Mouse (Mus musculus) neural tube, embryonic 14.5 days (tissue): ENCODE data around the gene Abca13. TPM values are rescaled to one million over a fixed set of nuclear protein-coding genes. Genes with fewer than 3 reads are reported as not detected.
"Not testable (repeated sequence)": the region's sequence is repeated elsewhere in the genome, so short reads cannot be mapped to it uniquely, and the experiment has no call there.

Source experiments
- ATAC-seq: fragments of 200-750 bp; cut with Nextera tagmentation; 2 replicates; pipeline ENCODE4 v1.8.0; 2017; ENCODE audit warnings: low read depth, mild to moderate bottlenecking, moderate TSS enrichment, moderate library complexity
- H3K27ac ChIP-seq: fragments of 300-500 bp; sonication (generic); 2 replicates; pipeline ENCODE4 v1.5.1; 2014; ENCODE audit warnings: low read depth, mild to moderate bottlenecking, control low read depth, low read length, moderate library complexity, mixed read lengths
- H3K27me3 ChIP-seq: fragments of 300-500 bp; sonication (generic); 2 replicates; pipeline ENCODE4 v1.6.1; 2014; ENCODE audit warnings: low read length; ENCODE audit not compliant: control insufficient read depth, insufficient read depth
- H3K36me3 ChIP-seq: fragments of 300-500 bp; sonication (generic); 2 replicates; pipeline ENCODE4 v1.6.1; 2014; ENCODE audit warnings: low read length, mixed read lengths; ENCODE audit not compliant: control insufficient read depth, insufficient read depth
- H3K4me1 ChIP-seq: fragments of 300-500 bp; sonication (generic); 2 replicates; pipeline ENCODE4 v1.6.1; 2014; ENCODE audit warnings: low read length; ENCODE audit not compliant: control insufficient read depth, insufficient read depth
- H3K4me2 ChIP-seq: fragments of 300-500 bp; sonication (generic); 2 replicates; pipeline ENCODE4 v1.6.1; 2014; ENCODE audit warnings: mild to moderate bottlenecking, low read depth, low read length, control low read depth
- H3K4me3 ChIP-seq: fragments of 300-500 bp; sonication (generic); 2 replicates; pipeline ENCODE4 v1.5.1; 2014; ENCODE audit warnings: low read depth, low read length, control low read depth, mixed read lengths
- H3K9ac ChIP-seq: fragments of 300-500 bp; sonication (generic); replicated peaks from 2 replicates; pipeline ENCODE4 v1.6.1; 2014; ENCODE audit warnings: low read depth, mild to moderate bottlenecking, control low read depth, low read length, mixed read lengths
- H3K9me3 ChIP-seq: fragments of 300-500 bp; sonication (generic); 2 replicates; pipeline ENCODE4 v1.6.1; 2016; ENCODE audit warnings: low read length; ENCODE audit not compliant: control insufficient read depth
- WGBS: fragments of 180-500 bp; shearing (Covaris S2); extraction: QIAGEN DNeasy Blood & Tissue Kit; methylation state at CpG from one replicate; pipeline ENCODE4 v1.1.7; 2014; 5-methylcytosine and 5-hydroxymethylcytosine counted together
- polyA plus RNA-seq: library from polyadenylated mRNA; unstranded; fragments of >200 nt; fragmentation: Nextera tagmentation; extraction: Ambion mirVana; gene quantifications from 2 replicates; pipeline ENCODE4 v1.2.1, GENCODE M21; 2014

Abca13 gene
- polyA plus RNA-seq, 1 experiment from 2014 or later, result 0.01 TPM

DNA sequence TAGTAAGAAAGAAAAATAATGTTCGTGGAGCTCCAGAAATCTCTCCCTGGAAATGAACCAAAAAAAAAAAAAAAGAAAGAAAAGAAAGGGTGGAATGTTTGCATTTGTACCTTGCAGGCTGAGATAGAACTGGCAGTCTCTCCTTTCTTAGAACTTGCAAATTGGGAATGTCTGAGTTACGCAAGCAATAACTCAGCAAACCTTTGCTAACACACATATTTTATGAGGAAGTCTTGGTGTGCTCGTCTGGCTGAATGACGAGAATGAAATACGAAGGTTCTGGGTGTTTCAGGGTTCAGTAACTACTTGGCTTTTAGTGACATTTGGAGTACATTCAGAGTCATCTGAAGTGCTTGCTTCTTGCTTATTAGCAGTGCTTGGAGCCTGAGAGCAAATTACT is 241.1 kb downstream of the Abca13 start:
- Histone ChIP-seq H3K27me3 (no peaks in the 10 kb centered on the region), H3K36me3 (no peaks in the 10 kb centered on the region), H3K4me2 (no peak overlapping the region), H3K4me1 (no peaks in the 10 kb centered on the region), H3K27ac (no peak overlapping the region), H3K9me3 (no peaks in the 10 kb centered on the region), H3K9ac (no peak overlapping the region), H3K4me3 (no peak overlapping the region)
- ATAC-seq, result no peak
- WGBS, result 76% methylated on average over 5 of the region's 5 CpGs

DNA sequence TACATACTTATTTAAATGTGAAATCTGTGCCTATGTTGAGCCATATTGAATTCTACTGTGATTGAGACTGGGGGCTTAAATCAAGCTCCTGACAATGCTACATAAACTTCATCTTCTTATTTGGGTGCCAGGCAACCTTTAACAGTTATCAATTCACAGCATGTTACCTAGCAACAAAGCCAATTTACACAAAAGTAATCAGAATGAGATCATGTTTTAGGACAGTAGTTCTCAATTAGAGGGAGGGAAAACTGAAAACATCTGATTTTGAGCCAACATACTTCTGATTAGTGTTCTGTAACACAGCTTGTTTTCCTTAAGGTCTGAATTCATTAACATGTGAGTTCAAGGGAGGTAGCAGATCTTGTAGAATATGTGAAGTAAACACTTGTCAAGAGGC is 244.9 kb downstream of the Abca13 start:
- no peaks in the 10 kb centered on the region for H3K4me1 ChIP-seq
- no peaks in the 10 kb centered on the region for H3K9me3 ChIP-seq
- H3K9ac ChIP-seq, result no peak overlapping the region
- no peak overlapping the region for H3K27ac ChIP-seq
- H3K36me3 ChIP-seq, result no peaks in the 10 kb centered on the region
- H3K4me3 ChIP-seq, result no peak overlapping the region
- ATAC-seq, result no peak
- H3K4me2 ChIP-seq, result no peak overlapping the region
- H3K27me3 ChIP-seq, result no peaks in the 10 kb centered on the region

DNA sequence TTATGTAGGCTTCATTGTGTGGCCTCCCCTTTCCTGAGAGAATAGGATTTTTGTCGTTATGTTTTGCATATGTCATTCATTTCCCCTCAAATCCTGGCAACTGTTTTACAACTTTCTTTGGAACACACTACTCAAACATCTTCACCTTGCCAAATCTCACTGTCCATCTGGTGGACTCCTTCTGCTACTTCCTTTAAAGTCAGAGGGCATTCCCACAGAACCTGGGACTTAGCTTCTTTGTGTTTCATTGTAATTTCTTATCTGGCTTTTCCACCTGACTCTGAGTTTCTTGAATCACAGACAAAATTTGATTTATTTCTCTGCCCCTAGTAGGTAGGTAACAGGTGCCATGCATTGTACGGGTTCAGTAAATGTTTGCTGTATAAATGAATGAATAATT is 248.0 kb downstream of the Abca13 start:
- Histone ChIP-seq H3K4me2 (no peak overlapping the region), H3K27me3 (no peaks in the 10 kb centered on the region), H3K9ac (no peak overlapping the region), H3K9me3 (no peaks in the 10 kb centered on the region), H3K4me1 (no peaks in the 10 kb centered on the region), H3K4me3 (no peak overlapping the region), H3K36me3 (no peaks in the 10 kb centered on the region), H3K27ac (no peak overlapping the region)
- ATAC-seq, result no peak
- 95% methylated on average over 2 of the region's 2 CpGs for WGBS

DNA sequence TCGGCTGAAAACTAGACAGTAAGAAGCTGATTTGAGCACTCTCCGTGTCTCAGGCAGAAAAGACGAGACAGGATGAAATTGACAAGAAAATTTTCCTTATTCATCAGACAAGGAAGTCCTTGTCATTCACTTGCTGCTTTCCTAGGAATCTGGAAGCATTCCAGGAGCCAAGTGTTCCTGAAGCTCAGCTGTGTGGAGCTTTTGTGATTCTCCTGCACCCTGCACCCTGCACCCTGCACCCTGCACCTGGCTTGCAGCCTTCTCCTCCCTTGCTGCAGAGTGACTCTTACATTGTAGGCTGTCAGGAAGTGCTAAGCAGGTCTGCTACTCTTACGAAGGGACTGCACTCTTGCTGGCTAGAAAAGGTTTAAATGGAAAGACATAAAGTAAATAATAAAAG is 249.4 kb downstream of the Abca13 start:
- WGBS, result 69% methylated on average over 4 of the region's 4 CpGs

DNA sequence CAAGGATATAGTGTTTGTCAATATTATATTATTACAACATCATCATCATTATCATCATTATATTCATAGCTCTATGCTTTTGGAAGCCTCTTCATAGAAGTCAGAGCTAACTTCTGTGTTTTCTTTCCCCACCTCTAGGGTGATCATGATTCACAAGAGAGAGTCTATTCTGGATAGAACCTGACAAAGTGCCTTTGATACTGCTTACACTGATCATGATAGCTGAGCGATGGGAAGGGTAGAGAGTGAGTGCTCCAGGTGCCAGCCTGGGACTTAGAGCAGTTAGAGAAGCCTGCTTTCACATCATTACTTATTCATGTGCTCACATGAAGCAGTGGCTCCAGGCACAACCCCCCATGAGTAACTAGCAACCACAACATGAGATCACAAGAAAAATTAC is 280.7 kb downstream of the Abca13 start:
- 82% methylated on average over 1 of the region's 1 CpGs for WGBS
- ATAC-seq, result no peak

More for the DNA sequence above, 249.4 kb downstream of the Abca13 start:
- Histone ChIP-seq H3K27me3 (no peaks in the 10 kb centered on the region), H3K9ac (no peak overlapping the region), H3K36me3 (no peaks in the 10 kb centered on the region), H3K9me3 (no peaks in the 10 kb centered on the region), H3K27ac (no peak overlapping the region), H3K4me3 (no peak overlapping the region), H3K4me2 (no peak overlapping the region), H3K4me1 (no peaks in the 10 kb centered on the region)
- ATAC-seq, result no peak; the same call in 1 of the 2 replicates

GRCm38 (mm10) chr11:9481511-9481910 is 289.8 kb downstream of the Abca13 start:
- no peak overlapping the region for H3K27ac ChIP-seq
- H3K9me3 ChIP-seq, result no peaks in the 10 kb centered on the region
- no peaks in the 10 kb centered on the region for H3K4me1 ChIP-seq
- ATAC-seq, result peak; percentile 90; the same call in 1 of the 2 replicates
- H3K9ac ChIP-seq, result no peak overlapping the region
- H3K4me3 ChIP-seq, result no peak overlapping the region
- H3K4me2 ChIP-seq, result no peak overlapping the region
- no peaks in the 10 kb centered on the region for H3K27me3 ChIP-seq
- WGBS, result 21% methylated on average over 6 of the region's 6 CpGs
- H3K36me3 ChIP-seq, result no peaks in the 10 kb centered on the region

More for the DNA sequence above, 280.7 kb downstream of the Abca13 start:
- Histone ChIP-seq H3K27me3 (no peaks in the 10 kb centered on the region), H3K4me1 (no peaks in the 10 kb centered on the region), H3K4me2 (no peak overlapping the region), H3K4me3 (no peak overlapping the region), H3K9me3 (no peaks in the 10 kb centered on the region), H3K36me3 (no peaks in the 10 kb centered on the region), H3K27ac (no peak overlapping the region), H3K9ac (no peak overlapping the region)

DNA sequence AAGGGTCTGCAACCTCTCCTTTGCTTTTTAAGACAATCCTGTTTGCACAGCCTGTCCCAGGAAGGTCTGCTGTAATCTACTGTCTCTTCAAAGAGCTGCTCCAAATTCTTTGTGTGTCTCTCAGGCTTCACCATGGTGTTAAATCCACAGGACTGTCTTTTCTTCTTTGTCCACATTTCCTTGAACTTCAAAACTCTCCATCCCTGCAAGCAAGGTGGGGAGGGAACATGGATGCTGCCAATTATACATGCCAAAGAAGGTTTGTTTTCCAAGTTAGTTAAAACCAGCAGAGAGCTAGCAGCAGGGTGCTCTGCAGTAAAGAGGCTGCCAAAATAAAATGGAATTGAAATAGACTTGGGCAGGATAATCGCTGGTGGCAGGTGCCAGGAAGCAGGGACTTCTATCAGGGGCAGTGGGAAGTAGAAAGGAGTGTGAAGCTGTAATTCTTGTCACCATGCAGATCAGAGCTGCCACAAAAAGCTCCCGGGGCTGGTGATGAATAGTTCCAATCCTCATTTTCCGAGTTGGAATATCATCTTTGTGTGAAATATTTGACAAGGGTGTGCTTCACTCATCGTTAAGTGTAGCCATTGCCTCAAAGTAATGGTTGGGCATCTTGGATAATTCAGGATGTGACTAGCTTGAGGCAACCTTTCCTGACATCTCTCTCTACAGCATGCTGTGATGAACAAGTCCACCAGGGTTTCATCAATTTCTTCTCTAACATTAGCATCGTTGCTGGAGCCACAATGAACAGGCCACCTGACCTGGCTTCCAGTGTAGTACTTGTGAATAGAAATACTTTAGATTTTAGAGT is 308.8 kb downstream of the Abca13 start:
- 40% methylated on average over 5 of the region's 5 CpGs for WGBS
- Histone ChIP-seq H3K36me3 (no peaks in the 10 kb centered on the region), H3K4me1 (no peaks in the 10 kb centered on the region), H3K9ac (no peak overlapping the region), H3K9me3 (no peaks in the 10 kb centered on the region), H3K27me3 (no peaks in the 10 kb centered on the region), H3K4me3 (no peak overlapping the region), H3K4me2 (no peak overlapping the region), H3K27ac (no peak overlapping the region)
- peak; percentile 58; the same call in 1 of the 2 replicates for ATAC-seq

DNA sequence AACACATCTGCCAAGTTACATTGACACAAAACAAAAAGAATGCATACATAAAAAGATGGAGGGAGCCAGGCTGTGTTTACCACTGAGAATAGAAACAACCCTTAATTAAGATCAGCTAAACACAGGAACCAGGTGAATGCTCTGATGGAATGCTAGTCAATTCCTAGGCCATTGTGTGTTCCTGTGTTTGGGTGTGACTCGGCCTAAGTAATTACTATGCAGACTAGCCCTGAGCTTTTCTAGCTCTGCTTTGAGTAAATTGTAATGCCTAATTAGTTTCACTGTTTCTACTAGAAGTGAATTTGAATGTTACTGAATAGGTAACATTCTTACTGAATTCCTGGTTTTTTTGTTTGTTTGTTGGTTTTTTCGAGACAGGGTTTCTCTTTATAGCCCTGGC is 323.2 kb downstream of the Abca13 start:
- ATAC-seq, H3K9ac ChIP-seq, H3K4me1 ChIP-seq, H3K4me2 ChIP-seq, H3K27me3 ChIP-seq, H3K27ac ChIP-seq, H3K36me3 ChIP-seq, H3K9me3 ChIP-seq, H3K4me3 ChIP-seq: not testable (repeated sequence)
- 57% methylated on average over 2 of the region's 2 CpGs for WGBS

DNA sequence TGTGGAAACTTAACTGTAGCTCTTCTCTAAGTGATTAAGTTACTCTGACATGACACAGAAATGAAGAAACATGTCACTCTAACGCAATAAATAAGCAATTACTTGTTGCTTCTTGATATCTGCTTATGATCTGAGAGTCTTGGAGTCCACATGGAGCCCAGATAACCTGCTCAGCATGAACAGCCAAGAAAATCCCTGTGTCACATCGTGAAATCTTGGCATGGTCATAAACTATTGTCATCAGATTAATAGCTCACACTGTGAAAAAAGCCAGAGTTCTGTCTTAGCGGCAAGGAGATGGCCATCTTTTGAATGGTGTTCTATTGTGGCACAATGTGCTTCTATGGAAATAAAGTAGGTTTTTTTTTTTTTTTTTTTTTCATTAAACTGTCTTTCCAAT is 336.8 kb downstream of the Abca13 start:
- 66% methylated on average over 3 of the region's 3 CpGs for WGBS
- Histone ChIP-seq H3K4me3 (no peak overlapping the region), H3K4me1 (no peaks in the 10 kb centered on the region), H3K9ac (no peak overlapping the region), H3K27ac (no peak overlapping the region), H3K9me3 (no peaks in the 10 kb centered on the region), H3K4me2 (no peak overlapping the region), H3K36me3 (no peaks in the 10 kb centered on the region), H3K27me3 (no peaks in the 10 kb centered on the region)
- ATAC-seq, result no peak
